Comparison of ENCODE assay signal across 18 mouse cellular contexts in the genomic region with DNA sequence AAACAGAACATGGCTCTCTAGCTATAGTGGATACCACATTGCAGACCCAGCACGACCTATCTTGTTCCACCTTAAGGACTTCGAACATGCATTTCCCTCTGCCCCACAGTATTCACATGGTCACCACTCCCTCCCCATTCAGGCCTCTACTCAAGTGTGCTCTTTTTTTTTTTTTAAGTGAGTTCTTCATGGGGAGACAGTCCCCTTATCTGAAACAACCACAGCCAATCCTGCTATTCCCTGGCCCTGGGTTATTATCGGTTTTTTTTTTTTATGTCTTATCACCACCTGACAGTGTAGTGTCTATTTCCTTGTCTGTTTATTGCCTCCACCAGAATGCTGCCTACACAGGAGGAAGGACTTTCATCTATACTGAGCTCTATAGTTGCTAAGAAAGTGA.
DNase-seq lines count a peak whose midpoint lies in the region; ATAC-seq and TF ChIP-seq lines count a peak whose summit lies in the region.
"Had no signal": no experiment of that assay in that cellular context is flagged by ENCODE, and none has a peak within 500 bp of the region (broad histone marks: within the 10 kb centered on the region; RNA-seq: fewer than 3 reads in every experiment).

No protein-coding gene starts in this region.

- TF ChIP-seq POLR2A in bone marrow, adult 2 months (IDR thresholded peaks at IDR 0.05; ENCODE audit: borderline replicate concordance, control insufficient read depth, low read depth, low read length): no peak

- 59% methylated on average over 3 of the region's 3 CpGs for WGBS in heart, embryonic 11.5 days (ENCODE audit: insufficient replicate concordance)
- 41% methylated on average over 3 of the region's 3 CpGs for WGBS in bone marrow, adult 2 months
- WGBS in intestine, postnatal 0 days: 54% methylated on average over 3 of the region's 3 CpGs
- 72% methylated on average over 3 of the region's 3 CpGs for WGBS in lung, postnatal 0 days
- 95% methylated on average over 3 of the region's 3 CpGs for WGBS in hindbrain, embryonic 14.5 days

- H3K27me3 ChIP-seq in heart, embryonic 11.5 days (ENCODE audit: control insufficient read depth, insufficient read depth, low read length): no peaks in the 10 kb centered on the region
- no peaks in the 10 kb centered on the region for H3K27me3 ChIP-seq in intestine, postnatal 0 days (replicated peaks; ENCODE audit: control insufficient read depth, insufficient read depth, low read length)
- H3K27me3 ChIP-seq in lung, postnatal 0 days (replicated peaks; ENCODE audit: insufficient read depth, low read length): no peaks in the 10 kb centered on the region
- H3K27me3 ChIP-seq in hindbrain, embryonic 14.5 days (ENCODE audit: control insufficient read depth, insufficient read depth, low read length): no peaks in the 10 kb centered on the region
- H3K27me3 ChIP-seq: embryonic facial prominence, embryonic 12.5 days; neural tube, embryonic 15.5 days had no signal

- no peaks in the 10 kb centered on the region for H3K36me3 ChIP-seq in heart, embryonic 11.5 days (ENCODE audit: control insufficient read depth, insufficient read depth, low read length)
- no peaks in the 10 kb centered on the region for H3K36me3 ChIP-seq in intestine, postnatal 0 days (ENCODE audit: control insufficient read depth, insufficient read depth)
- no peaks in the 10 kb centered on the region for H3K36me3 ChIP-seq in lung, postnatal 0 days (ENCODE audit: insufficient read depth, low read length)
- H3K36me3 ChIP-seq in hindbrain, embryonic 14.5 days (replicated peaks; ENCODE audit: control insufficient read depth, insufficient read depth): no peaks in the 10 kb centered on the region
- H3K36me3 ChIP-seq: embryonic facial prominence, embryonic 12.5 days; hindbrain, embryonic 13.5 days; neural tube, embryonic 15.5 days had no signal

- intact Hi-C loops in heart, postnatal 25 days (cut with DNase I): no loop called here

- H3K4me1 ChIP-seq in heart, embryonic 11.5 days (ENCODE audit: control insufficient read depth, insufficient read depth, low read length): peaks cover 18% of the 10 kb centered on the region
- no peaks in the 10 kb centered on the region; the same call in none of the 2 replicates for H3K4me1 ChIP-seq in bone marrow, adult 2 months (ENCODE audit: control insufficient read depth, insufficient read depth, low read length)
- H3K4me1 ChIP-seq in intestine, postnatal 0 days (replicated peaks; ENCODE audit: control insufficient read depth, insufficient read depth, low read length): no peaks in the 10 kb centered on the region
- H3K4me1 ChIP-seq in lung, postnatal 0 days (ENCODE audit: insufficient read depth, low read depth, low read length): 0 out of 2 replicates have a peak, but pooled peaks cover 1% of the 10 kb centered on the region
- H3K4me1 ChIP-seq in hindbrain, embryonic 14.5 days (replicated peaks; ENCODE audit: control insufficient read depth, insufficient read depth, low read length): peaks cover 4% of the 10 kb centered on the region; the same call in 1 of the 2 replicates

- H3K9me3 ChIP-seq in heart, embryonic 11.5 days (replicated peaks; ENCODE audit: control insufficient read depth, low read length): no peaks in the 10 kb centered on the region
- no peaks in the 10 kb centered on the region for H3K9me3 ChIP-seq in intestine, postnatal 0 days (ENCODE audit: control insufficient read depth)
- no peaks in the 10 kb centered on the region for H3K9me3 ChIP-seq in lung, postnatal 0 days (ENCODE audit: low read length)
- no peaks in the 10 kb centered on the region for H3K9me3 ChIP-seq in hindbrain, embryonic 14.5 days (ENCODE audit: control insufficient read depth, low read length)
- H3K9me3 ChIP-seq: embryonic facial prominence, embryonic 12.5 days; hindbrain, embryonic 13.5 days; neural tube, embryonic 15.5 days had no signal

- no peak overlapping the region for H3K4me2 ChIP-seq in heart, embryonic 11.5 days
- no peak overlapping the region for H3K4me2 ChIP-seq in intestine, postnatal 0 days (replicated peaks; ENCODE audit: low read depth)
- H3K4me2 ChIP-seq in lung, postnatal 0 days (replicated peaks; ENCODE audit: low read depth, low read length): no peak overlapping the region
- no peak overlapping the region for H3K4me2 ChIP-seq in hindbrain, embryonic 14.5 days (replicated peaks)
- H3K4me2 ChIP-seq: embryonic facial prominence, embryonic 12.5 days; hindbrain, embryonic 13.5 days; neural tube, embryonic 15.5 days had no signal

- no peak for DNase-seq in heart, postnatal 25 days (ENCODE audit: low spot score)
- no peak for DNase-seq in right cerebral cortex, postnatal 10 days (ENCODE audit: low spot score in 2 of 2)
- no peak for DNase-seq in lung, postnatal 0 days (ENCODE audit: low spot score)
- DNase-seq in hindbrain, embryonic 14.5 days (ENCODE audit: low spot score): no peak
- DNase-seq: adrenal gland, postnatal 10 days; cerebellum, postnatal 14 days; kidney, adult 9 months; lung, postnatal 36 days; retina, postnatal 1 day had no signal

- TF ChIP-seq EP300 in lung, postnatal 0 days (IDR thresholded peaks at IDR 0.05): no peak

- H3K9ac ChIP-seq in heart, embryonic 11.5 days (ENCODE audit: low read depth, low read length): no peak overlapping the region
- H3K9ac ChIP-seq in intestine, postnatal 0 days (ENCODE audit: low read depth, low read length): no peak overlapping the region
- no peak overlapping the region for H3K9ac ChIP-seq in lung, postnatal 0 days (replicated peaks; ENCODE audit: low read depth)
- H3K9ac ChIP-seq in hindbrain, embryonic 14.5 days: no peak overlapping the region
- H3K9ac ChIP-seq: embryonic facial prominence, embryonic 12.5 days; hindbrain, embryonic 13.5 days; neural tube, embryonic 15.5 days had no signal

- no peak for TF ChIP-seq CTCF in bone marrow, adult 2 months (IDR thresholded peaks at IDR 0.05; ENCODE audit: control insufficient read depth, insufficient read depth, low read length)
- TF ChIP-seq CTCF in intestine, postnatal 0 days (IDR thresholded peaks at IDR 0.05; ENCODE audit: low read depth): no peak
- no peak for TF ChIP-seq CTCF in lung, postnatal 0 days (IDR thresholded peaks at IDR 0.05)

- no peak overlapping the region for H3K4me3 ChIP-seq in heart, embryonic 11.5 days (ENCODE audit: low read depth, low read length)
- no peak overlapping the region for H3K4me3 ChIP-seq in bone marrow, adult 2 months (replicated peaks; ENCODE audit: control insufficient read depth, low read depth, low read length)
- no peak overlapping the region for H3K4me3 ChIP-seq in intestine, postnatal 0 days (ENCODE audit: low read depth, low read length)
- no peak overlapping the region for H3K4me3 ChIP-seq in lung, postnatal 0 days (ENCODE audit: low read depth, low read length)
- H3K4me3 ChIP-seq in hindbrain, embryonic 14.5 days (replicated peaks; ENCODE audit: low read length): no peak overlapping the region
- H3K4me3 ChIP-seq: embryonic facial prominence, embryonic 12.5 days; hindbrain, embryonic 13.5 days; layer of hippocampus, adult 2 months; neural tube, embryonic 15.5 days had no signal

- peak; percentile 88 for ATAC-seq in heart, embryonic 11.5 days (replicated peaks; ENCODE audit: insufficient number of reproducible peaks, low FRiP score, low TSS enrichment)
- peak; percentile 66 for ATAC-seq in intestine, postnatal 0 days
- peak; percentile 73 for ATAC-seq in megakaryocyte progenitor cell, adult 5-6 weeks (replicated peaks; ENCODE audit: poor library complexity)
- ATAC-seq in lung, postnatal 0 days: no peak
- no peak for ATAC-seq in hindbrain, embryonic 14.5 days (ENCODE audit: low FRiP score)
- ATAC-seq: forebrain, embryonic 14.5 days had no signal

- peak overlapping the region; percentile 78 for H3K27ac ChIP-seq in heart, embryonic 11.5 days (ENCODE audit: low read depth, low read length)
- peak overlapping the region; percentile 67; the same call in 1 of the 2 replicates for H3K27ac ChIP-seq in bone marrow, adult 2 months (ENCODE audit: control insufficient read depth, insufficient read depth, low read depth, low read length, poor library complexity)
- H3K27ac ChIP-seq in intestine, postnatal 0 days (ENCODE audit: low read depth, low read length): 0 out of 2 replicates have a peak overlapping the region, but pooled peaks have one; percentile 31
- no peak overlapping the region for H3K27ac ChIP-seq in lung, postnatal 0 days (ENCODE audit: low read length)
- H3K27ac ChIP-seq in hindbrain, embryonic 14.5 days: no peak overlapping the region
- H3K27ac ChIP-seq: embryonic facial prominence, embryonic 12.5 days; hindbrain, embryonic 13.5 days; layer of hippocampus, adult 2 months; neural tube, embryonic 15.5 days had no signal

Comparison
In these comparisons a context has a peak if more than half of its experiments do, and no peak if none do; other contexts are left out.
1. ATAC-seq: peak in heart, embryonic 11.5 days (single experiment), intestine, postnatal 0 days (single experiment) and megakaryocyte progenitor cell, adult 5-6 weeks (single experiment); none in lung, postnatal 0 days (single experiment) and hindbrain, embryonic 14.5 days (single experiment).
2. H3K27ac ChIP-seq: peak in heart, embryonic 11.5 days (single experiment), bone marrow, adult 2 months (single experiment) and intestine, postnatal 0 days (single experiment); none in lung, postnatal 0 days (single experiment) and hindbrain, embryonic 14.5 days (single experiment).